Mouse (Mus musculus) hindbrain, embryonic 11.5 days (tissue): ENCODE measurements around the gene Sgca. TPM values are rescaled to one million over a fixed set of nuclear protein-coding genes. Genes with fewer than 3 reads are reported as not detected.

Experiments used
- ATAC-seq: fragments of 200-750 bp; cut with Nextera tagmentation; 2 replicates; pipeline ENCODE4 v1.8.0; 2017; ENCODE audit warnings: mild to moderate bottlenecking, moderate TSS enrichment, moderate library complexity; ENCODE audit not compliant: low FRiP score
- DNase-seq: peaks from one replicate; pipeline ENCODE4 v3.0.0-alpha.2; 2015; ENCODE audit warnings: low spot score
- H3K27ac ChIP-seq: fragments of 300-500 bp; sonication (generic); 2 replicates; pipeline ENCODE4 v1.5.1; 2014; ENCODE audit warnings: mild to moderate bottlenecking, low read depth, low read length
- H3K27me3 ChIP-seq: fragments of 300-500 bp; sonication (generic); 2 replicates; pipeline ENCODE4 v1.6.1; 2014; ENCODE audit warnings: mild to moderate bottlenecking, low read length, moderate library complexity, mixed read lengths; ENCODE audit not compliant: control insufficient read depth, insufficient read depth
- H3K36me3 ChIP-seq: fragments of 300-500 bp; sonication (generic); 2 replicates; pipeline ENCODE4 v1.6.1; 2014; ENCODE audit warnings: mild to moderate bottlenecking, low read length, moderate library complexity, mixed read lengths; ENCODE audit not compliant: control insufficient read depth, insufficient read depth
- H3K4me1 ChIP-seq: fragments of 300-500 bp; sonication (generic); replicated peaks from 2 replicates; pipeline ENCODE4 v1.6.1; 2014; ENCODE audit warnings: low read length, mixed read lengths; ENCODE audit not compliant: control insufficient read depth, insufficient read depth
- H3K4me2 ChIP-seq: fragments of 300-500 bp; sonication (generic); replicated peaks from 2 replicates; pipeline ENCODE4 v1.6.1; 2014; ENCODE audit warnings: mild to moderate bottlenecking, low read depth, low read length
- H3K4me3 ChIP-seq: fragments of 300-500 bp; sonication (generic); 2 replicates; pipeline ENCODE4 v1.5.1; 2014; ENCODE audit warnings: low read depth, low read length
- H3K9ac ChIP-seq: fragments of 300-500 bp; sonication (generic); 2 replicates; pipeline ENCODE4 v1.6.1; 2014; ENCODE audit warnings: low read depth, low read length
- H3K9me3 ChIP-seq: fragments of 300-500 bp; sonication (generic); 2 replicates; pipeline ENCODE4 v1.6.1; 2016; ENCODE audit warnings: low read length; ENCODE audit not compliant: control insufficient read depth
- WGBS: fragments of 180-500 bp; shearing (Covaris S2); extraction: QIAGEN DNeasy Blood & Tissue Kit; methylation state at CpG from one replicate; pipeline ENCODE4 v1.1.7; 2014; 5-methylcytosine and 5-hydroxymethylcytosine counted together
- polyA plus RNA-seq: library from polyadenylated mRNA; unstranded; fragments of >200 nt; fragmentation: Nextera tagmentation; extraction: Ambion mirVana; gene quantifications from 2 replicates; pipeline ENCODE4 v1.2.1, GENCODE M21; 2014

Gene Sgca
- polyA plus RNA-seq, 1 experiment from 2014 or later, result 0.11 TPM

DNA sequence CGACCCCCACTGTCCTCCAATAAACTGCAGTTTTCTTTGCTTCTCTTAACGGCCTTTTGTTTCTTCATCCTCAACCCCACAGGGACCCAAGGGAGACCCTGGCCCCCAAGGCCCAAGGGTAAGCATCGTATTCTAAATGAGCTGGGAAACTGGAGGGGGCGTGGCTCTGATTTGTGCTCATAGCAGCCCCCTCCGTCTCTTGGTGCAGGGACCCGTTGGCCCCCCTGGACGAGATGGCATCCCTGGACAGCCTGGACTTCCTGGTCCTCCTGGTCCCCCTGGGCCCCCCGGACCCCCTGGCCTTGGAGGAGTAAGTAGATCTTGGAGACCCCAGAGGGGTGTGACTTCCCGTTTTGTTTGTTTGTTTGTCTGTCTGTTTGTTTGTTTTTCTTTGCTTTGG is 37.8 kb downstream of the Sgca start:
- ATAC-seq (no peak), DNase-seq (no peak)
- Histone ChIP-seq H3K27ac (no peak overlapping the region), H3K4me3 (no peak overlapping the region), H3K27me3 (peaks cover 41% of the 10 kb centered on the region), H3K4me2 (peak overlapping the region; percentile 45), H3K36me3 (no peaks in the 10 kb centered on the region), H3K9ac (no peak overlapping the region; the same call in 1 of the 2 replicates), H3K4me1 (no peaks in the 10 kb centered on the region), H3K9me3 (no peaks in the 10 kb centered on the region)
- 27% methylated on average over 9 of the region's 9 CpGs for WGBS

DNA sequence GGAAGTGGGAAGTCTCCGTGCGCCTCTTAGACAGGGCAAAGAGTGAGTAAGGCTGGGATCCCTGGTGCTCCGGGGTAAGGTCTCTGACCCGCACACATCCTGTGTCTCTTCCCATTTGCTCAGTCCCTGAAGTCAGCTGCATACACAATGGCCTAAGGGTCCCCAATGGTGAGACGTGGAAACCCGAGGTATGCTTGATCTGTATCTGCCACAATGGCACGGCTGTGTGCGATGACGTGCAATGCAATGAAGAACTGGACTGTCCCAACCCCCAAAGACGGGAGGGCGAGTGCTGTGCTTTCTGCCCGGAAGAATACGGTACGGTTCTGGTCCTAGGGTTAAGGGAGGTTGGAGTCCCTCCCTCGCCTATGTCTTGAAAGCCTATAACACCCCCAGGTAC is 38.3 kb downstream of the Sgca start:
- DNase-seq, result no peak
- H3K4me1 ChIP-seq, result no peaks in the 10 kb centered on the region
- H3K4me3 ChIP-seq, result peak overlapping the region; percentile 31
- H3K4me2 ChIP-seq, result peak overlapping the region; percentile 45
- no peaks in the 10 kb centered on the region for H3K9me3 ChIP-seq
- 4% methylated on average over 15 of the region's 15 CpGs for WGBS
- H3K27me3 ChIP-seq, result peaks cover 46% of the 10 kb centered on the region
- no peak for ATAC-seq
- peak overlapping the region; percentile 3; the same call in 1 of the 2 replicates for H3K9ac ChIP-seq
- no peaks in the 10 kb centered on the region for H3K36me3 ChIP-seq
- no peak overlapping the region for H3K27ac ChIP-seq

DNA sequence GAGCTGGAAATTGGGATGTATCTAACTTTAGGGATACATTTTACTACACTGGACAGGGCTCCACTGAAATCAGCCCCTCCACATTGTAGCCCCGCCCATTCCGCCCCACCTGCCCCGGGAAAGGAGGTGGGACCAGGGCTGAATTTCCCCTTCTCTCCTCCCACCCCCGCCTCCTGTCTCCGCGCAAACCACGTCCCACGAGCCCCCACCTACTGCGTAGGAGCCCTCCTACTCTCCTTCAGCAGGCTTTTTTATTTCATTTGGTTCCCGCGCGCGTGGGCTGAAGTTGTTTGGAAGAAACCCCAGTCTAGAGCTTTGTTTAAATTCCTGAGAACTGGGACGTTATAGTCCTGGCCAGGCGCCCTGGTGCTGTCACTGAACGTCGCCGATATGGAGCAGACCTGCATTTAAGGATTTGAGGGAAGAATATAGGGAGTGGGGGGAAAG is 38.8 kb downstream of the Sgca start:
- peak overlapping the region; percentile 45 for H3K4me2 ChIP-seq
- no peak for DNase-seq
- H3K4me1 ChIP-seq, result no peaks in the 10 kb centered on the region
- 2% methylated on average over 18 of the region's 18 CpGs for WGBS
- no peaks in the 10 kb centered on the region for H3K9me3 ChIP-seq
- H3K4me3 ChIP-seq, result peak overlapping the region; percentile 31
- no peak overlapping the region for H3K27ac ChIP-seq
- ATAC-seq, result peak; percentile 59
- H3K36me3 ChIP-seq, result no peaks in the 10 kb centered on the region
- H3K27me3 ChIP-seq, result peaks cover 46% of the 10 kb centered on the region
- 0 out of 2 replicates have a peak overlapping the region, but pooled peaks have one; percentile 3 for H3K9ac ChIP-seq

DNA sequence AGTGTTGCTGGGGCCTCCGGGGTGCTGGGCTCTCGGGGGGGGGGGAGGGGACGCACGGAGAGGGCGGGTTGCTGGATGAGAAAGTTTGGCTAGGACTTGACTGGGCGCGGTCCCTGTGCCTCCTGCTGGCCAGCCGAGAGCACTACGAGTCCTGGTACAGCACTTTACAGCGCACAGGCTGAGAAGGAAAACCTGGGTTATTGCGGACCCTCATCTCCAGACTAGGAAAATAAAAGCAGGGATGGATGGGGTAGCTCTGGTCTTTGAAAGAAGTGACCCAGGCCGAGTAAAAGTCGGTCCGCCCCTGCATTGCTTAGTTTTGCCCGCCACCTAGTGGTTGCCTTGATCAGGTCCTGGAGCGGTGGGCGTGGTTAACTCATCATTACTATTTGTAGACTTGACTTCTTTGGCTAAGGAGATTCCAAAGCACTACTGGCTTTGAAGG is 39.3 kb downstream of the Sgca start:
- no peaks in the 10 kb centered on the region for H3K9me3 ChIP-seq
- H3K27me3 ChIP-seq, result peaks cover 46% of the 10 kb centered on the region
- no peaks in the 10 kb centered on the region for H3K36me3 ChIP-seq
- ATAC-seq (peak; percentile 76), DNase-seq (peak; percentile 93)
- peak overlapping the region; percentile 31 for H3K4me3 ChIP-seq
- H3K9ac ChIP-seq, result no peak overlapping the region
- WGBS, result 0% methylated on average over 17 of the region's 17 CpGs
- H3K27ac ChIP-seq, result no peak overlapping the region
- peak overlapping the region; percentile 45 for H3K4me2 ChIP-seq
- no peaks in the 10 kb centered on the region for H3K4me1 ChIP-seq

DNA sequence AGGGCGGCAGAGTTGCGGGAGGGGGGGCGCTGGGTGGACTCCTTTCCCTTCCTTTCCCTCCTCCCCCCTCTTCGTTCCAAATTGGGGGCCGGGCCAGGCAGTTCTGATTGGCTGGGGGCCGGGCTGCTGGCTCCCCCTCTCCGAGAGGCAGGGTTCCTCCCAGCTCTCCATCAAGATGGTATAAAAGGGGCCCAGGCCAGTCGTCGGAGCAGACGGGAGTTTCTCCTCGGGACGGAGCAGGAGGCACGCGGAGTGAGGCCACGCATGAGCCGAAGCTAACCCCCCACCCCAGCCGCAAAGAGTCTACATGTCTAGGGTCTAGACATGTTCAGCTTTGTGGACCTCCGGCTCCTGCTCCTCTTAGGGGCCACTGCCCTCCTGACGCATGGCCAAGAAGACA is 40.1 kb downstream of the Sgca start, which contains the start of gene Col1a1:
Gene Col1a1 (plus strand): TSS at position 180 of the 400 bp plus-strand sequence.
- Histone ChIP-seq H3K27me3 (peaks cover 46% of the 10 kb centered on the region), H3K4me3 (peak within 1 kb of the TSS; percentile 24), H3K4me2 (peak within 1 kb of the TSS; percentile 24), H3K9me3 (no peaks in the 10 kb centered on the region), H3K36me3 (no peaks in the 10 kb centered on the region), H3K4me1 (no peaks in the 10 kb centered on the region), H3K9ac (no peak within 1 kb of the TSS), H3K27ac (no peak within 1 kb of the TSS)
- WGBS, result 14% methylated on average over 19 of the region's 19 CpGs
- DNase-seq, result no peak
- ATAC-seq, result 0 out of 2 replicates have a peak, but pooled peaks have one; percentile 41

DNA sequence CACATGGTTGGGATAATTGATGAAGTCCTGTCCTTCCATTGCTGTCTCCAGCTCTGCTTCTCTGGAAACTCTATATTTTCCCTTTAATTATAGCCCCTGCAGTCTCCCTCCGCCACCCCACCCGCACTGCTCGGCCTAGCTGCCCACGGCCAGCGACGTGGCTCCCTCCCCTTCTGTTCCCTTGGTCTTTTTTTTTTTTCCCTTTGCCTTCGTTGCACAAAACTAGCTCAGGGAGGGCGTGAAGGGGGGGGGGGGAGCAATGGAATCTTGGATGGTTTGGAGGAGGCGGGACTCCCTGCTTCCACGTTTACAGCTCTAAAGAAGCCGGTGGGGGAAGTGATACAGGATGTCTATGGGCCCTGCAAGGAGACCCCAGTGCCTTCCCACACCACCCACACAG is 41.6 kb downstream of the Sgca start:
- Histone ChIP-seq H3K9me3 (no peaks in the 10 kb centered on the region), H3K27me3 (peaks cover 46% of the 10 kb centered on the region), H3K4me2 (no peak overlapping the region), H3K9ac (no peak overlapping the region), H3K36me3 (no peaks in the 10 kb centered on the region), H3K27ac (no peak overlapping the region), H3K4me1 (no peaks in the 10 kb centered on the region), H3K4me3 (no peak overlapping the region)
- ATAC-seq (no peak), DNase-seq (no peak)
- 25% methylated on average over 11 of the region's 11 CpGs for WGBS

DNA sequence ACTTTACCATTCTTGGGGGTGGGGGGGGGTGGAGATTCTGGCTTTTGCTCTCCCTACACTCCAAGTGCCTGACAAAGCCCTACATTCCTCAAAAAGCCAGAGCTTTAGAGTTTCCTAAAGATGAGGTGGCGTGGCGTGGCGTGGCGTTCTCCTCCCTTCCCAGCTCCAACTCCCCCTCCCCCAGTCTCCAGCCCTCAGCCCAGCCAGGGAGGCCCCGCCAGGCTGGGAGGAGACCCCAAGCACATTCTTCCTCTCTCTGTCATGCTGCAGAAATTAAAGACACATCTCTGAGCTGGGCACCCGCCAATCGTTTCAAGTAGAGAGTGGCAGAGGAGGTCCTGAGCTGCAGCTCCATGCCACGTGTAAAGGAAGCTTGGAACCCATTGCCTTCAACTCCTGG is 42.5 kb downstream of the Sgca start:
- no peak overlapping the region for H3K4me3 ChIP-seq
- H3K36me3 ChIP-seq, result no peaks in the 10 kb centered on the region
- H3K27me3 ChIP-seq, result peaks cover 44% of the 10 kb centered on the region
- no peak overlapping the region for H3K9ac ChIP-seq
- WGBS, result 18% methylated on average over 8 of the region's 8 CpGs
- H3K4me2 ChIP-seq, result no peak overlapping the region
- DNase-seq (no peak), ATAC-seq (no peak)
- H3K27ac ChIP-seq, result peak overlapping the region; percentile 24; the same call in 1 of the 2 replicates
- H3K4me1 ChIP-seq, result peaks cover 1% of the 10 kb centered on the region; the same call in 1 of the 2 replicates
- no peaks in the 10 kb centered on the region for H3K9me3 ChIP-seq

DNA sequence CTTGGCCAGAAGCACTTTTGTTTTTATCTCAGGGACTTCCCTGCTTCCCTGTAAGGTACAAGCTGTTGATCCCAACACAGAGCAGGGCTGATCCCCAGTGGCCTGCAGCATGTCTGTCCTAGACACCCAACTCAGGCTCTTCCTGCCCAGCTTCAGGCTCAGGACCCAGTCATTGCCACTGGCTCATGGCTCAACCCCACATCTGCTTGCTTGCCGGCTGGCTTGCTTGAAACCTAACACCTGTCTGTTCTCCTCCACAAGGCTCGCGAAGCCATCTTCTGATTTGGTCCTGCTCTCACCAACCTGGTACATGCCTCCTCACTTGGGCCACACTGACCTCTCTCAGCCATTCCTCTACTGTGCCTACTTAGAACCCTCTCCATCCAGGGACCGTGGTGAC is 46.0 kb downstream of the Sgca start:
- ATAC-seq, result no peak
- Histone ChIP-seq H3K36me3 (no peaks in the 10 kb centered on the region), H3K9ac (no peak overlapping the region), H3K4me3 (no peak overlapping the region), H3K9me3 (no peaks in the 10 kb centered on the region), H3K27me3 (peaks cover 19% of the 10 kb centered on the region), H3K27ac (no peak overlapping the region), H3K4me2 (no peak overlapping the region), H3K4me1 (peaks cover 3% of the 10 kb centered on the region; the same call in 1 of the 2 replicates)
- 51% methylated on average over 4 of the region's 4 CpGs for WGBS
- no peak for DNase-seq

DNA sequence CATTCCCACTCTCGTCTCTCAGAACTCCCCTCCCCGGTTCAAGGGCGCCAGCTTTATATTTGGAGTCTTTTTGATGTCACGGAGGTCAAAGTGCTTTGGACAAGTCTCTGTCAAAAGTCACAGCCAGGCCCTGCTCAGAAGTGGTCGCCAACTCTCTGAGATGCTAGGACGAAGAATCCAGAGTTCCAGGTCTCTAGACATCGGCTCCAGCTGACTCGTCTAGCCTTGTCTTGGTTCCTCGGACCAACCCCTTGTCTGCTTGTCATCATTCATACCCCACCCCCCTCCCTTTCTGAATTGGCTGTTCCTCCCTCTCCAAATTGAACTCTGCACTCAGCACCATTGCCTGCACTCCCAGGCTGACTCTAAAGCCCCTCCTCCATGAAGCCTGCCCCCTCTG is 46.5 kb downstream of the Sgca start:
- DNase-seq, result no peak

More for the DNA sequence above, 46.5 kb downstream of the Sgca start:
- WGBS, result 48% methylated on average over 9 of the region's 9 CpGs
- no peak overlapping the region for H3K27ac ChIP-seq
- no peak overlapping the region for H3K9ac ChIP-seq
- no peaks in the 10 kb centered on the region for H3K36me3 ChIP-seq
- no peak for ATAC-seq
- no peak overlapping the region for H3K4me2 ChIP-seq
- H3K4me3 ChIP-seq, result no peak overlapping the region
- peaks cover 3% of the 10 kb centered on the region; the same call in 1 of the 2 replicates for H3K4me1 ChIP-seq
- peaks cover 15% of the 10 kb centered on the region for H3K27me3 ChIP-seq
- H3K9me3 ChIP-seq, result no peaks in the 10 kb centered on the region
